Mouse (Mus musculus): ENCODE results near the gene Scamp5. TPM values are rescaled to one million over a fixed set of nuclear protein-coding genes. Genes with fewer than 3 reads are reported as not detected.
A peak's percentile ranks its signal among the peaks of the same experiment; 100 is the strongest.

Scamp5 gene
- polyA plus RNA-seq, 1 experiment from 2014 or later = 17.6 TPM

DNA sequence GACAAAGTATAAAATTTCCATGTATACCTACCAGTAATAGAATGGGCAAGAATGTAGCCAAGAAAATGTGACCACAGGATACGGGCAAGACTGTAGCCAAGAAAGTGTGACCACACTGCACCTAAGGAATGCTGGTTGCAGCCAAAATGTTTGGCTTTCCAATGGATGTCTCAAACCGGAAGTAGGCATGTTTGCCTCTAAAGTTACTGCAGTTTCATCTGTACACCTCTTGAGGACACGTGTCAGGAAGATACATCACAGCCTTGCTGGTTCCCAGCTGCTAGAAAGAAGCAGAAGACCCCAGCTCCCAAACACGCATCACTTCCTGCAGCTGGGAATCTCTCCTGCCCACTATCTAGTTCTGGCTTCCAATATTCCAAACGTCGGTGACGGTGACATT lies 28.8 kb downstream of the Scamp5 start:
- Histone ChIP-seq H3K36me3 (ENCODE audit: control insufficient read depth, insufficient read depth, low read length) (no peaks in the 10 kb centered on the region), H3K9ac (ENCODE audit: low read length) (peak overlapping the region; percentile 84), H3K27me3 (ENCODE audit: control insufficient read depth, insufficient read depth, low read length) (no peaks in the 10 kb centered on the region), H3K27ac (ENCODE audit: low read depth, low read length) (no peak overlapping the region), H3K4me1 (ENCODE audit: control insufficient read depth, insufficient read depth, low read length) (no peaks in the 10 kb centered on the region; the same call in 1 of the 2 replicates), H3K4me2 (peak overlapping the region; percentile 70), H3K9me3 (ENCODE audit: control insufficient read depth, low read length) (no peaks in the 10 kb centered on the region), H3K4me3 (ENCODE audit: low read depth, low read length) (peak overlapping the region; percentile 41)
- WGBS = 65% methylated on average over 7 of the region's 7 CpGs
- ATAC-seq (ENCODE audit: low FRiP score) (no peak), DNase-seq (ENCODE audit: low spot score, missing footprints) (no peak)

- H3K4me1 ChIP-seq (ENCODE audit: control insufficient read depth, insufficient read depth, low read length) = peaks cover 3% of the 10 kb centered on the region; the same call in 1 of the 2 replicates
- H3K27ac ChIP-seq (ENCODE audit: low read depth, low read length) = no peak overlapping the region
- no peak for DNase-seq (ENCODE audit: low spot score, missing footprints)
- H3K9me3 ChIP-seq (ENCODE audit: control insufficient read depth, low read length) = no peaks in the 10 kb centered on the region
- ATAC-seq (ENCODE audit: low FRiP score) = no peak
- no peak overlapping the region for H3K4me3 ChIP-seq (ENCODE audit: low read depth, low read length)
- no peak overlapping the region for H3K4me2 ChIP-seq
- no peaks in the 10 kb centered on the region for H3K27me3 ChIP-seq (ENCODE audit: control insufficient read depth, insufficient read depth, low read length)
- WGBS = 68% methylated on average over 10 of the region's 10 CpGs
- no peak overlapping the region for H3K9ac ChIP-seq (ENCODE audit: low read length)
- no peaks in the 10 kb centered on the region for H3K36me3 ChIP-seq (ENCODE audit: control insufficient read depth, insufficient read depth, low read length)
Observed at GRCm38 (mm10) chr9:57437896-57438614, 29.8 kb downstream of the Scamp5 start.

- Histone ChIP-seq H3K27me3 (ENCODE audit: control insufficient read depth, insufficient read depth, low read length) (no peaks in the 10 kb centered on the region), H3K4me1 (ENCODE audit: control insufficient read depth, insufficient read depth, low read length) (peaks cover 5% of the 10 kb centered on the region; the same call in 1 of the 2 replicates), H3K4me3 (ENCODE audit: low read depth, low read length) (no peak overlapping the region), H3K9ac (ENCODE audit: low read length) (no peak overlapping the region), H3K9me3 (ENCODE audit: control insufficient read depth, low read length) (no peaks in the 10 kb centered on the region), H3K4me2 (no peak overlapping the region), H3K27ac (ENCODE audit: low read depth, low read length) (no peak overlapping the region), H3K36me3 (ENCODE audit: control insufficient read depth, insufficient read depth, low read length) (no peaks in the 10 kb centered on the region)
- 86% methylated on average over 5 of the region's 5 CpGs for WGBS
- ATAC-seq (ENCODE audit: low FRiP score) (no peak), DNase-seq (ENCODE audit: low spot score, missing footprints) (no peak)
Observed at GRCm38 (mm10) chr9:57436166-57436565, 31.7 kb downstream of the Scamp5 start.

DNA sequence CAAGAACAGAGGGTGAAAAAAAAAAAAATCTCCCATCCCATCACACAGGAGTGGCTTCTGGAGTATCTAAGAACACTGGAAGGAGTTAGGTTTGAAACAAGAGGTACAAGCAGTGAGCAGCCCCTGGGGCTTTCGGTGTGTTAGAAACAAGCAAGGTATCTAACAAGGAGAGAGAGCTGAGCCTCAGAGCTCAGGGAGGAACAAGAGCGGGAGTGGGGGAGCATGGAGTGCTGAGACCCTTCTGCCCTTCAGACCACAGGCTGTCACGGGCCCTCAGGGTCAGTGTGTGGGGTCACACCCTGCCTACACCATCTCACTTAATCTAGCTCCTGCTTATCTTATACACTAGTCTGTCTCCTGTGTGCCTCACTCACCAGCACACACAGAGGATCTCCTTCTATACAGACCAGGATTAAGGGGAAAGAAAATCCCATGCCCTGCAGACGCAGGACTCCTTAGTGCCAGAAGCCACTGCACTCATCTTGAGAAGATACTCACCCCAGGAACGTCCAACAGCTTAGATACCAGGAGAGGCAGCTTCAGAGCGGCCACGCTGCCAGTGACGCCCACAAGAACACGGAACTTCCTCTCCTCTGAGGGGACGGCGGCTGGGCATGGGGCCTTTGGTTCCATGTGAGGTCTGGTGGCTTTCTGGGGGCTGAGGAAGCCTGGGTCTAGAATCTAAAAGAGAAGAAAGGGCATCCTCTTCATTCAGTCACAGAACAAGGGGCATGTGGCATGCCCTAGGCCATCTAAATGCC lies 33.3 kb downstream of the Scamp5 start:
- no peaks in the 10 kb centered on the region for H3K27me3 ChIP-seq (ENCODE audit: control insufficient read depth, insufficient read depth, low read length)
- H3K4me3 ChIP-seq (ENCODE audit: low read depth, low read length) = no peak overlapping the region
- WGBS = 85% methylated on average over 11 of the region's 11 CpGs
- no peak overlapping the region for H3K4me2 ChIP-seq
- DNase-seq (ENCODE audit: low spot score, missing footprints) = no peak
- peaks cover 10% of the 10 kb centered on the region; the same call in 1 of the 2 replicates for H3K4me1 ChIP-seq (ENCODE audit: control insufficient read depth, insufficient read depth, low read length)
- H3K9me3 ChIP-seq (ENCODE audit: control insufficient read depth, low read length) = no peaks in the 10 kb centered on the region
- no peak for ATAC-seq (ENCODE audit: low FRiP score)
- H3K27ac ChIP-seq (ENCODE audit: low read depth, low read length) = no peak overlapping the region
- H3K9ac ChIP-seq (ENCODE audit: low read length) = no peak overlapping the region
- H3K36me3 ChIP-seq (ENCODE audit: control insufficient read depth, insufficient read depth, low read length) = no peaks in the 10 kb centered on the region

GRCm38 (mm10) chr9:57433097-57434032 lies 34.5 kb downstream of the Scamp5 start:
- DNase-seq (ENCODE audit: low spot score, missing footprints) (peak; percentile 93), ATAC-seq (ENCODE audit: low FRiP score) (0 out of 2 replicates have a peak, but pooled peaks have one; percentile 52)
- H3K9me3 ChIP-seq (ENCODE audit: control insufficient read depth, low read length) = no peaks in the 10 kb centered on the region
- H3K27ac ChIP-seq (ENCODE audit: low read depth, low read length) = no peak overlapping the region
- H3K4me3 ChIP-seq (ENCODE audit: low read depth, low read length) = no peak overlapping the region
- no peaks in the 10 kb centered on the region for H3K36me3 ChIP-seq (ENCODE audit: control insufficient read depth, insufficient read depth, low read length)
- 20% methylated on average over 11 of the region's 11 CpGs for WGBS
- no peaks in the 10 kb centered on the region for H3K27me3 ChIP-seq (ENCODE audit: control insufficient read depth, insufficient read depth, low read length)
- peaks cover 13% of the 10 kb centered on the region; the same call in 1 of the 2 replicates for H3K4me1 ChIP-seq (ENCODE audit: control insufficient read depth, insufficient read depth, low read length)
- no peak overlapping the region for H3K4me2 ChIP-seq
- H3K9ac ChIP-seq (ENCODE audit: low read length) = no peak overlapping the region

GRCm38 (mm10) chr9:57432480-57432879 lies 35.4 kb downstream of the Scamp5 start:
- Histone ChIP-seq H3K9ac (ENCODE audit: low read length) (no peak overlapping the region), H3K4me3 (ENCODE audit: low read depth, low read length) (no peak overlapping the region), H3K27ac (ENCODE audit: low read depth, low read length) (no peak overlapping the region)

GRCm38 (mm10) chr9:57431202-57431601 lies 36.7 kb downstream of the Scamp5 start:
- ATAC-seq (ENCODE audit: low FRiP score) = no peak

More at GRCm38 (mm10) chr9:57432480-57432879, 35.4 kb downstream of the Scamp5 start:
- no peaks in the 10 kb centered on the region for H3K9me3 ChIP-seq (ENCODE audit: control insufficient read depth, low read length)
- WGBS = 90% methylated on average over 3 of the region's 3 CpGs
- no peaks in the 10 kb centered on the region for H3K27me3 ChIP-seq (ENCODE audit: control insufficient read depth, insufficient read depth, low read length)
- no peak overlapping the region for H3K4me2 ChIP-seq
- no peaks in the 10 kb centered on the region for H3K36me3 ChIP-seq (ENCODE audit: control insufficient read depth, insufficient read depth, low read length)
- no peak for ATAC-seq (ENCODE audit: low FRiP score)
- no peak for DNase-seq (ENCODE audit: low spot score, missing footprints)
- H3K4me1 ChIP-seq (ENCODE audit: control insufficient read depth, insufficient read depth, low read length) = peaks cover 14% of the 10 kb centered on the region; the same call in 1 of the 2 replicates

GRCm38 (mm10) chr9:57428391-57428790 lies 39.5 kb downstream of the Scamp5 start:
- 46% methylated on average over 4 of the region's 4 CpGs for WGBS
- H3K4me3 ChIP-seq (ENCODE audit: low read depth, low read length) = no peak overlapping the region
- ATAC-seq (ENCODE audit: low FRiP score) = no peak

More at GRCm38 (mm10) chr9:57431202-57431601, 36.7 kb downstream of the Scamp5 start:
- H3K27me3 ChIP-seq (ENCODE audit: control insufficient read depth, insufficient read depth, low read length) = no peaks in the 10 kb centered on the region
- H3K9ac ChIP-seq (ENCODE audit: low read length) = no peak overlapping the region
- peaks cover 14% of the 10 kb centered on the region; the same call in 1 of the 2 replicates for H3K4me1 ChIP-seq (ENCODE audit: control insufficient read depth, insufficient read depth, low read length)
- WGBS = 17% methylated on average over 9 of the region's 9 CpGs
- no peak overlapping the region for H3K4me2 ChIP-seq
- H3K36me3 ChIP-seq (ENCODE audit: control insufficient read depth, insufficient read depth, low read length) = no peaks in the 10 kb centered on the region
- H3K4me3 ChIP-seq (ENCODE audit: low read depth, low read length) = no peak overlapping the region
- no peak overlapping the region for H3K27ac ChIP-seq (ENCODE audit: low read depth, low read length)
- peak; percentile 87 for DNase-seq (ENCODE audit: low spot score, missing footprints)
- H3K9me3 ChIP-seq (ENCODE audit: control insufficient read depth, low read length) = no peaks in the 10 kb centered on the region

More at GRCm38 (mm10) chr9:57428391-57428790, 39.5 kb downstream of the Scamp5 start:
- H3K27me3 ChIP-seq (ENCODE audit: control insufficient read depth, insufficient read depth, low read length) = no peaks in the 10 kb centered on the region
- no peak overlapping the region for H3K9ac ChIP-seq (ENCODE audit: low read length)
- no peak overlapping the region for H3K4me2 ChIP-seq
- no peak overlapping the region for H3K27ac ChIP-seq (ENCODE audit: low read depth, low read length)
- DNase-seq (ENCODE audit: low spot score, missing footprints) = no peak
- H3K36me3 ChIP-seq (ENCODE audit: control insufficient read depth, insufficient read depth, low read length) = no peaks in the 10 kb centered on the region
- H3K9me3 ChIP-seq (ENCODE audit: control insufficient read depth, low read length) = no peaks in the 10 kb centered on the region
- peaks cover 13% of the 10 kb centered on the region; the same call in 1 of the 2 replicates for H3K4me1 ChIP-seq (ENCODE audit: control insufficient read depth, insufficient read depth, low read length)

Measured in midbrain, embryonic 11.5 days (tissue).